Mouse (Mus musculus) small intestine, adult 2 months (tissue): ENCODE data around the gene Rhog.

Experiments
- CTCF ChIP-seq: fragments of 200-500 bp; IDR thresholded peaks from 2 replicates; pipeline ENCODE4 v1.5.1; 2012; ENCODE audit warnings: low read depth, mild to moderate bottlenecking, control low read depth, inconsistent platforms, low read length, moderate library complexity, mixed read lengths; ENCODE audit not compliant: insufficient replicate concordance, insufficient read length; ENCODE audit errors: extremely low read depth
- POLR2A ChIP-seq: fragments of 200-500 bp; IDR thresholded peaks from 2 replicates; pipeline ENCODE4 v1.6.1; 2012; ENCODE audit warnings: low read depth, mild to moderate bottlenecking, control low read depth, inconsistent platforms, low read length, moderate library complexity

DNA sequence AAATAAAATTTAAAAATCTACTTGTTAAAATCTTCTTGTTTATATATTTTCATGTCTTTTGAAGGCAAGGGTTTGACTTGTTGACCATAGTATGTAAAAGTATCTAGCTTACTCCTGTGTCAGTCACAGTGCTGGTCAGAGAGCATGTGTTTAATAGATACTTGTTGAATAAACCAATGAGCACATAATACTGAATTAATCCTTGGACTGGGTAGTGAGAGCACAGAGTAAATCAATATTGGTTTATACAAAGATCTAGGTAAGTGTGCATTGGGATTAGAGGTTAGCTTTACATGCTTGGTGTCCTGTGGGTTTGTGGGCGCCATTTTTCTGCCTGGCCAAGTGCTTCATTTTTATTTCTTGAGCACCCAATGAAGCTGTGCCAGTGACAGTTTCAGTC lies 25.5 kb upstream of the Rhog start:
- TF ChIP-seq CTCF (no peak), POLR2A (no peak)
